Mouse (Mus musculus): Measurements from ENCODE around the gene Mroh3.

The Mroh3 gene

GRCm38 (mm10) chr1:136156951-136157350, 55.7 kb downstream of the Mroh3 start:
- no peak for DNase-seq (ENCODE audit: low spot score)

- no peak for DNase-seq (ENCODE audit: low spot score)
Observed at GRCm38 (mm10) chr1:136156304-136156703, 56.3 kb downstream of the Mroh3 start.

GRCm38 (mm10) chr1:136151371-136151770, 61.3 kb downstream of the Mroh3 start:
- DNase-seq (ENCODE audit: low spot score): no peak

- DNase-seq (ENCODE audit: low spot score): no peak
Observed at GRCm38 (mm10) chr1:136149702-136150101, 62.9 kb downstream of the Mroh3 start.

GRCm38 (mm10) chr1:136143514-136143913, 69.1 kb downstream of the Mroh3 start:
- no peak for DNase-seq (ENCODE audit: low spot score)

- peak; percentile 74 for DNase-seq (ENCODE audit: low spot score)
Observed at GRCm38 (mm10) chr1:136142336-136142735, 70.3 kb downstream of the Mroh3 start.

GRCm38 (mm10) chr1:136141176-136141950, 71.3 kb downstream of the Mroh3 start:
- no peak for DNase-seq (ENCODE audit: low spot score)

GRCm38 (mm10) chr1:136139990-136140640, 72.5 kb downstream of the Mroh3 start:
- no peak for DNase-seq (ENCODE audit: low spot score)

GRCm38 (mm10) chr1:136138191-136138830, 74.3 kb downstream of the Mroh3 start:
- DNase-seq (ENCODE audit: low spot score): no peak

- DNase-seq (ENCODE audit: low spot score): no peak
Observed at GRCm38 (mm10) chr1:136137575-136137974, 75.1 kb downstream of the Mroh3 start.

GRCm38 (mm10) chr1:136137071-136137531, 75.5 kb downstream of the Mroh3 start:
- no peak for DNase-seq (ENCODE audit: low spot score)

- DNase-seq (ENCODE audit: low spot score): no peak
Observed at GRCm38 (mm10) chr1:136136547-136136946, 76.1 kb downstream of the Mroh3 start.

- DNase-seq (ENCODE audit: low spot score): no peak
Observed at GRCm38 (mm10) chr1:136135777-136136444, 76.7 kb downstream of the Mroh3 start.

- no peak for DNase-seq (ENCODE audit: low spot score)
Observed at GRCm38 (mm10) chr1:136135046-136135445, 77.6 kb downstream of the Mroh3 start.

- DNase-seq (ENCODE audit: low spot score): no peak
Observed at GRCm38 (mm10) chr1:136134547-136134946, 78.1 kb downstream of the Mroh3 start.

GRCm38 (mm10) chr1:136133570-136134240, 78.9 kb downstream of the Mroh3 start:
- no peak for DNase-seq (ENCODE audit: low spot score)

- DNase-seq (ENCODE audit: low spot score): no peak
Observed at GRCm38 (mm10) chr1:136132386-136133201, 80.0 kb downstream of the Mroh3 start.

Measured in layer of hippocampus, adult 9-10 months (tissue).